Mouse (Mus musculus) MEL (cell line): ENCODE measurements around the gene Aff1. TPM values are rescaled to one million over a fixed set of nuclear protein-coding genes. Genes with fewer than 3 reads are reported as not detected.

ENCODE experiments used
- DNase-seq: peaks from one replicate; pipeline ENCODE4 v3.0.0; 2011; ENCODE audit warnings: low read depth, low spot score
- H3K27ac ChIP-seq: 2 replicates; pipeline ENCODE4 v1.5.1; 2012; ENCODE audit warnings: low read depth, mild to moderate bottlenecking, control low read depth, low read length, moderate library complexity; ENCODE audit not compliant: control insufficient read depth
- H3K27me3 ChIP-seq, 2 experiments: fragments of 150-350 bp in 1 of 2; sonication (generic) in 1 of 2; 2 replicates each; pipeline ENCODE4 v1.6.1; 2012; ENCODE audit warnings: low read length in 2 of 2, mild to moderate bottlenecking in 2 of 2, improper control_type of control experiment in 1 of 2, moderate library complexity in 1 of 2; ENCODE audit not compliant: insufficient read depth in 2 of 2, control insufficient read depth in 1 of 2
- H3K36me3 ChIP-seq, 2 experiments: 2 replicates each; pipeline ENCODE4 v1.6.1; 2012 to 2014; ENCODE audit warnings: low read length in 2 of 2, improper control_type of control experiment in 1 of 2, inconsistent platforms in 1 of 2, mild to moderate bottlenecking in 1 of 2; ENCODE audit not compliant: insufficient read depth in 2 of 2, control insufficient read depth in 1 of 2
- H3K4me1 ChIP-seq, 2 experiments: fragments of 150-350 bp in 1 of 2; sonication (generic) in 1 of 2; 2 replicates each; pipeline ENCODE4 v1.6.1; 2012; ENCODE audit warnings: low read length in 2 of 2, improper control_type of control experiment in 1 of 2, mild to moderate bottlenecking in 1 of 2; ENCODE audit not compliant: insufficient read depth in 2 of 2, control insufficient read depth in 1 of 2
- H3K4me3 ChIP-seq, 2 experiments: fragments of 150-350 bp in 1 of 2; sonication (generic) in 1 of 2; 2 replicates each; pipeline ENCODE4 v1.5.1; 2012; ENCODE audit warnings: low read depth in 2 of 2, low read length in 2 of 2, mild to moderate bottlenecking in 2 of 2, moderate library complexity in 2 of 2, control low read depth in 1 of 2, improper control_type of control experiment in 1 of 2; ENCODE audit not compliant: control insufficient read depth in 1 of 2, insufficient read depth in 1 of 2
- H3K79me2 ChIP-seq: 2 replicates; pipeline ENCODE4 v1.6.1; 2012; ENCODE audit warnings: mild to moderate bottlenecking, low read length, moderate library complexity; ENCODE audit not compliant: control insufficient read depth, poor library complexity, insufficient read depth
- H3K9ac ChIP-seq: 2 replicates; pipeline ENCODE4 v1.6.1; 2012; ENCODE audit warnings: low read depth, mild to moderate bottlenecking, control low read depth, low read length, moderate library complexity; ENCODE audit not compliant: control insufficient read depth, poor library complexity, severe bottlenecking
- H3K9me3 ChIP-seq: fragments of 150-350 bp; sonication (generic); replicated peaks from 2 replicates; pipeline ENCODE4 v1.6.1; 2012; ENCODE audit warnings: mild to moderate bottlenecking, low read length, improper control_type of control experiment, moderate library complexity; ENCODE audit not compliant: insufficient read depth
- CHD1 ChIP-seq: IDR thresholded peaks from 2 replicates; pipeline ENCODE4 v1.6.1; 2012; ENCODE audit warnings: low read depth, mild to moderate bottlenecking, inconsistent platforms, low read length, improper control_type of control experiment
- CHD2 ChIP-seq: IDR thresholded peaks from 2 replicates; pipeline ENCODE4 v1.6.1; 2011; ENCODE audit warnings: low read length, improper control_type of control experiment
- E2F4 ChIP-seq: IDR thresholded peaks from 2 replicates; pipeline ENCODE4 v1.6.1; 2011; ENCODE audit warnings: low read depth, low read length, improper control_type of control experiment, borderline replicate concordance
- ELF1 ChIP-seq: IDR thresholded peaks from 2 replicates; pipeline ENCODE4 v1.6.1; 2014; ENCODE audit warnings: low read depth, mild to moderate bottlenecking, inconsistent platforms, low read length, improper control_type of control experiment, moderate library complexity
- EP300 ChIP-seq, 2 experiments: IDR thresholded peaks; 2 replicates each; pipeline ENCODE4 v1.6.1; 2011; ENCODE audit warnings: improper control_type of control experiment in 2 of 2, low read length in 2 of 2, low read depth in 1 of 2, mild to moderate bottlenecking in 1 of 2
- ETS1 ChIP-seq: IDR thresholded peaks from 2 replicates; pipeline ENCODE4 v1.6.1; 2012; ENCODE audit warnings: low read depth, mild to moderate bottlenecking, inconsistent platforms, low read length, improper control_type of control experiment, moderate library complexity
- GABPA ChIP-seq: IDR thresholded peaks from 2 replicates; pipeline ENCODE4 v1.6.1; 2012; ENCODE audit warnings: low read depth, mild to moderate bottlenecking, inconsistent platforms, low read length, improper control_type of control experiment, moderate library complexity
- MAX ChIP-seq: IDR thresholded peaks from 2 replicates; pipeline ENCODE4 v1.6.1; 2011; ENCODE audit warnings: low read length, improper control_type of control experiment
- MEF2A ChIP-seq: IDR thresholded peaks from 2 replicates; pipeline ENCODE4 v1.6.1; 2014; ENCODE audit warnings: low read depth, mild to moderate bottlenecking, inconsistent platforms, low read length, improper control_type of control experiment; ENCODE audit not compliant: poor library complexity, insufficient replicate concordance, severe bottlenecking; ENCODE audit errors: extremely low read depth
- MYB ChIP-seq: IDR thresholded peaks from 2 replicates; pipeline ENCODE4 v1.6.1; 2011; ENCODE audit warnings: mild to moderate bottlenecking, low read depth, low read length, improper control_type of control experiment
- POLR2AphosphoS2 ChIP-seq: IDR thresholded peaks from 2 replicates; pipeline ENCODE4 v1.6.1; 2011; ENCODE audit warnings: low read length, improper control_type of control experiment
- SIN3A ChIP-seq: IDR thresholded peaks from 2 replicates; pipeline ENCODE4 v1.6.1; 2012; ENCODE audit warnings: low read length, improper control_type of control experiment, inconsistent platforms
- SMC3 ChIP-seq: IDR thresholded peaks from 2 replicates; pipeline ENCODE4 v1.6.1; 2011; ENCODE audit warnings: low read depth, low read length, improper control_type of control experiment
- TAL1 ChIP-seq: IDR thresholded peaks from 2 replicates; pipeline ENCODE4 v1.6.1; 2012; ENCODE audit warnings: mild to moderate bottlenecking, inconsistent platforms, low read length, moderate library complexity, mixed read lengths
- TBP ChIP-seq: IDR thresholded peaks from 2 replicates; pipeline ENCODE4 v1.8.0; 2011; ENCODE audit warnings: low read depth, low read length, improper control_type of control experiment
- TCF12 ChIP-seq: IDR thresholded peaks from 2 replicates; pipeline ENCODE4 v1.6.1; 2014; ENCODE audit warnings: low read depth, mild to moderate bottlenecking, inconsistent platforms, low read length, improper control_type of control experiment, moderate library complexity
- UBTF ChIP-seq: IDR thresholded peaks from 2 replicates; pipeline ENCODE4 v1.6.1; 2012; ENCODE audit warnings: low read depth, mild to moderate bottlenecking, inconsistent platforms, low read length, improper control_type of control experiment, moderate library complexity, borderline replicate concordance; ENCODE audit not compliant: insufficient read depth
- USF1 ChIP-seq: IDR thresholded peaks from 2 replicates; pipeline ENCODE4 v1.6.1; 2014; ENCODE audit warnings: low read depth, mild to moderate bottlenecking, inconsistent platforms, low read length, improper control_type of control experiment, moderate library complexity
- USF2 ChIP-seq, 2 experiments: IDR thresholded peaks; 2 replicates each; pipeline ENCODE4 v1.6.1; 2011 to 2012; ENCODE audit warnings: improper control_type of control experiment in 2 of 2, low read length in 2 of 2, borderline replicate concordance in 1 of 2, inconsistent platforms in 1 of 2, low read depth in 1 of 2, mild to moderate bottlenecking in 1 of 2; ENCODE audit not compliant: insufficient read depth in 1 of 2
- ZC3H11A ChIP-seq: IDR thresholded peaks from 2 replicates; pipeline ENCODE4 v1.6.1; 2012; ENCODE audit warnings: low read depth, mild to moderate bottlenecking, inconsistent platforms, low read length, improper control_type of control experiment
- ZKSCAN1 ChIP-seq: IDR thresholded peaks from 2 replicates; pipeline ENCODE4 v1.6.1; 2012; ENCODE audit warnings: low read depth, mild to moderate bottlenecking, inconsistent platforms, low read length, improper control_type of control experiment, moderate library complexity
- ZNF384 ChIP-seq: IDR thresholded peaks from 2 replicates; pipeline ENCODE4 v1.6.1; 2012; ENCODE audit warnings: low read depth, mild to moderate bottlenecking, inconsistent platforms, low read length, improper control_type of control experiment
- polyA plus RNA-seq, 2 experiments: library from polyadenylated mRNA; stranded (reverse) in 1 of 2; unstranded in 1 of 2; fragments of >175 nt in 1 of 2; fragments of >200 nt in 1 of 2; gene quantifications; 2 replicates each; pipeline versions ENCODE4 v1.2.1 to v1.2.4; 2012; ENCODE audit warnings: low replicate concordance in 2 of 2, low read depth in 1 of 2; ENCODE audit not compliant: insufficient read length in 2 of 2, insufficient read depth in 1 of 2, missing spikeins in 1 of 2
- total RNA-seq: library from RNA; depleted of rRNA; stranded (reverse); fragments of 300-350 nt; gene quantifications from 2 replicates; pipeline ENCODE4 v1.2.3, GENCODE M21; 2012

Gene Aff1
- total and polyA plus RNA-seq, 3 experiments: 5.4 to 13.4 TPM; not detected in 1

- Histone ChIP-seq H3K79me2 (no peaks in the 10 kb centered on the region), H3K36me3 (peaks cover 0 to 4% of the 10 kb centered on the region in 2 experiments; a peak in 1 of 4 replicates), H3K9ac (no peak overlapping the region), H3K4me3 (no peak overlapping the region), H3K27me3 (peaks cover 0 to 2% of the 10 kb centered on the region in 2 experiments; a peak in 2 of 4 replicates), H3K4me1 (peaks cover 3 to 6% of the 10 kb centered on the region in 2 experiments; a peak in 2 of 4 replicates), H3K9me3 (no peaks in the 10 kb centered on the region), H3K27ac (no peak overlapping the region)
- DNase-seq: no peak
- TF ChIP-seq E2F4: no peak
- TF ChIP-seq SMC3: no peak
- no peak for TF ChIP-seq POLR2AphosphoS2
- no peak for TF ChIP-seq USF1
- no peak for TF ChIP-seq CHD2
- no peak for TF ChIP-seq ELF1
- TF ChIP-seq TBP: no peak
- TF ChIP-seq ZNF384: no peak
- TF ChIP-seq ZC3H11A: no peak
- TF ChIP-seq MYB: no peak
- no peak for TF ChIP-seq SIN3A
Measured at GRCm38 (mm10) chr5:103711886-103712285, 19.7 kb downstream of the Aff1 start.

DNA sequence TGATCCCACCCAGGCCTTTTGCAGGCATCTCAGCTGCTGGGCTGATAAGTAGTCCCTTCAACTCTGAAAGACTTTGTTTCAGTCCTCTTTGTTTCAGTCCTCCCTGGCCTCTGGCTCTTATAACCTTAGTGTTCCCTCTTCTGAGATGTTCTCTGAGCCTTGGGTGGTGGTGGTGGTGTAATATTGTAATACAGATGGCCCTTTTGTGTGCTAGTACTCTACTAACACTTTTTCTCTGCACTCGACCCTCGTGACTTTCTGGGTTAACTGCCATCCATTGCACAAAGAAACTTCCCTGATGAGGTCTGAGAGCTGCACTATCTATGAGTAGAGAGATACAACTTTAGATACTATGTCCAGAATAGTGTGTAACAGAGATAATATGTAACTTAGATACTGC, 21.2 kb downstream of the Aff1 start:
- Histone ChIP-seq H3K4me3 (no peak overlapping the region), H3K4me1 (peaks cover 3 to 6% of the 10 kb centered on the region in 2 experiments; a peak in 2 of 4 replicates), H3K9me3 (no peaks in the 10 kb centered on the region), H3K79me2 (no peaks in the 10 kb centered on the region), H3K27ac (no peak overlapping the region), H3K9ac (no peak overlapping the region), H3K27me3 (peaks cover 0 to 2% of the 10 kb centered on the region in 2 experiments; a peak in 2 of 4 replicates), H3K36me3 (peaks cover 0 to 4% of the 10 kb centered on the region in 2 experiments; a peak in 1 of 4 replicates)
- TF ChIP-seq UBTF: no peak
- no peak for TF ChIP-seq GABPA
- peak in 1 of 2 experiments; percentile 12; a peak in 1 of 4 replicates for TF ChIP-seq EP300 (IDR thresholded peaks at IDR 0.05; ENCODE audit: low read depth in 1 of 2, low read length in 2 of 2)
- DNase-seq: no peak

DNA sequence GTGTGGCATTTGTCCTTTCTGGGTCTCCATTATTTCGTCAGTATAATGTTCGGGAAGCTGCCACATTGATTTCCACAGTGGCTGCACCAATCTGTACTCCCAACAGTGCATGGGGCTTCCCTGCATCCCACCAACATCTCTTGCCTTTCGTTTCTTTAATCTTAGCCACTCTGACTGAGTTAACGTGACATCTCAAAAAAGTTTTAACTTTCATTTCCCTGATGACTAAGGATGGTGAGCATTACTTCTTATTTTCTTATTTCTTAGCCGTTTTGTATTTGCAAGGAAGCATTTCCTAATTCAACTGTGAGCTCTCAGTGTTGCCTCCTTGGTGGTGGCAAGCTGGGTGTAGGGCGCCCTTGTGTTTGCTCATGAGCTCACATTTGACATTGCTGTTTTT, 22.8 kb downstream of the Aff1 start:
- Histone ChIP-seq H3K27ac (no peak overlapping the region), H3K9me3 (no peaks in the 10 kb centered on the region), H3K4me1 (peaks cover 5 to 6% of the 10 kb centered on the region in 2 experiments), H3K27me3 (peaks cover 0 to 2% of the 10 kb centered on the region in 2 experiments; a peak in 2 of 4 replicates), H3K9ac (no peak overlapping the region), H3K36me3 (peaks cover 0 to 15% of the 10 kb centered on the region in 2 experiments; a peak in 2 of 4 replicates), H3K79me2 (no peaks in the 10 kb centered on the region), H3K4me3 (no peak overlapping the region)
- DNase-seq: no peak
- TF ChIP-seq POLR2AphosphoS2: no peak
- no peak for TF ChIP-seq MEF2A
- TF ChIP-seq SMC3: no peak
- no peak for TF ChIP-seq ZKSCAN1
- TF ChIP-seq TAL1: no peak
- TF ChIP-seq MAX: no peak
- no peak for TF ChIP-seq USF1
- no peak for TF ChIP-seq SIN3A
- no peak for TF ChIP-seq USF2 (IDR thresholded peaks at IDR 0.05; ENCODE audit: borderline replicate concordance in 1 of 2, insufficient read depth in 1 of 2, low read depth in 1 of 2, low read length in 2 of 2)
- TF ChIP-seq CHD1: no peak
- no peak for TF ChIP-seq MYB
- no peak for TF ChIP-seq TBP
- no peak for TF ChIP-seq ETS1
- no peak for TF ChIP-seq TCF12
- no peak for TF ChIP-seq ZC3H11A
- TF ChIP-seq CHD2: no peak
- no peak for TF ChIP-seq EP300 (IDR thresholded peaks at IDR 0.05; ENCODE audit: low read depth in 1 of 2, low read length in 2 of 2)
